Mouse (Mus musculus) kidney, postnatal 14 days (tissue): Measurements from ENCODE around the gene Tmem132c.

ENCODE experiments used
- DNase-seq: peaks from one replicate; pipeline ENCODE4 v3.0.0; 2022; ENCODE audit warnings: mixed read lengths

Tmem132c gene

GRCm38 (mm10) chr5:127289659-127290058, 48.1 kb downstream of the Tmem132c start:
- no peak for DNase-seq

- DNase-seq: peak; percentile 5
These were observed 49.0 kb downstream of the Tmem132c start for GRCm38 (mm10) chr5:127290461-127291250.

- DNase-seq: no peak
These were observed 50.0 kb downstream of the Tmem132c start for GRCm38 (mm10) chr5:127291581-127291980.

GRCm38 (mm10) chr5:127293698-127294097, 52.1 kb downstream of the Tmem132c start:
- DNase-seq: no peak

GRCm38 (mm10) chr5:127297461-127297860, 55.9 kb downstream of the Tmem132c start:
- no peak for DNase-seq

- no peak for DNase-seq
These were observed 56.5 kb downstream of the Tmem132c start for GRCm38 (mm10) chr5:127298060-127298459.

GRCm38 (mm10) chr5:127299010-127299409, 57.4 kb downstream of the Tmem132c start:
- DNase-seq: no peak

GRCm38 (mm10) chr5:127300597-127301254, 59.1 kb downstream of the Tmem132c start:
- peak; percentile 17 for DNase-seq

- DNase-seq: no peak
These were observed 63.7 kb downstream of the Tmem132c start for GRCm38 (mm10) chr5:127305312-127305711.

GRCm38 (mm10) chr5:127305719-127306118, 64.1 kb downstream of the Tmem132c start:
- no peak for DNase-seq

GRCm38 (mm10) chr5:127306726-127307125, 65.1 kb downstream of the Tmem132c start:
- no peak for DNase-seq

GRCm38 (mm10) chr5:127310318-127311004, 68.9 kb downstream of the Tmem132c start:
- DNase-seq: no peak

GRCm38 (mm10) chr5:127311005-127311331, 69.4 kb downstream of the Tmem132c start:
- DNase-seq: no peak

- no peak for DNase-seq
These were observed 72.0 kb downstream of the Tmem132c start for GRCm38 (mm10) chr5:127313634-127314033.

GRCm38 (mm10) chr5:127319096-127319779, 77.6 kb downstream of the Tmem132c start:
- no peak for DNase-seq

GRCm38 (mm10) chr5:127324645-127325044, 83.0 kb downstream of the Tmem132c start:
- peak; percentile 13 for DNase-seq

- peak; percentile 62 for DNase-seq
These were observed 94.7 kb downstream of the Tmem132c start for GRCm38 (mm10) chr5:127336048-127336907.

- DNase-seq: no peak
These were observed 95.3 kb downstream of the Tmem132c start for GRCm38 (mm10) chr5:127336908-127337265.

GRCm38 (mm10) chr5:127339016-127339435, 97.4 kb downstream of the Tmem132c start:
- DNase-seq: no peak

GRCm38 (mm10) chr5:127341158-127341557, 99.5 kb downstream of the Tmem132c start:
- no peak for DNase-seq

GRCm38 (mm10) chr5:127344721-127345120, 103.1 kb downstream of the Tmem132c start:
- no peak for DNase-seq

GRCm38 (mm10) chr5:127346364-127346763, 104.8 kb downstream of the Tmem132c start:
- no peak for DNase-seq
